Mouse (Mus musculus) E14TG2a.4 (cell line): ENCODE results near the gene Il1rapl1.
A peak's percentile ranks its signal among the peaks of the same experiment; 100 is the strongest.

Source experiments
- H3K27me3 ChIP-seq: 2 replicates; pipeline ENCODE4 v1.6.1; 2014; ENCODE audit warnings: low read length, control low read depth; ENCODE audit not compliant: insufficient read depth
- H3K36me3 ChIP-seq: 2 replicates; pipeline ENCODE4 v1.6.1; 2014; ENCODE audit warnings: low read length, control low read depth; ENCODE audit not compliant: insufficient read depth
- H3K4me1 ChIP-seq: replicated peaks from 2 replicates; pipeline ENCODE4 v1.6.1; 2014; ENCODE audit warnings: low read depth, low read length, control low read depth
- H3K4me3 ChIP-seq: replicated peaks from 2 replicates; pipeline ENCODE4 v1.5.1; 2014; ENCODE audit warnings: mild to moderate bottlenecking, low read length
- H3K9me3 ChIP-seq: 2 replicates; pipeline ENCODE4 v1.6.1; 2014; ENCODE audit warnings: low read length, control low read depth
- CTCF ChIP-seq: conservative IDR thresholded peaks from 2 replicates; pipeline ENCODE4 v1.5.1; 2014; ENCODE audit warnings: low read length
- NANOG ChIP-seq: IDR thresholded peaks from 2 replicates; pipeline ENCODE4 v1.6.1; 2014; ENCODE audit warnings: borderline replicate concordance, low read length, mixed read lengths
- POU5F1 ChIP-seq: IDR thresholded peaks from 2 replicates; pipeline ENCODE4 v1.6.1; 2014; ENCODE audit warnings: low read length, borderline replicate concordance

The Il1rapl1 gene

GRCm38 (mm10) chrX:88115609-88116073 lies at the start of gene Il1rapl1:
Gene Il1rapl1 (minus strand): TSS chrX:88115645.
- Histone ChIP-seq H3K4me3 (no peak within 1 kb of the TSS), H3K9me3 (no peaks in the 10 kb centered on the region), H3K4me1 (peaks cover 19% of the 10 kb centered on the region), H3K36me3 (no peaks in the 10 kb centered on the region), H3K27me3 (peaks cover 9% of the 10 kb centered on the region; the same call in 1 of the 2 replicates)
- TF ChIP-seq POU5F1 (no peak), NANOG (no peak), CTCF (no peak)

- Histone ChIP-seq H3K9me3 (peaks cover 7% of the 10 kb centered on the region; the same call in 1 of the 2 replicates), H3K4me3 (no peak overlapping the region), H3K4me1 (no peaks in the 10 kb centered on the region), H3K27me3 (no peaks in the 10 kb centered on the region), H3K36me3 (no peaks in the 10 kb centered on the region)
- 0 out of 2 replicates have a peak, but pooled peaks have one; percentile 21 for TF ChIP-seq NANOG
- TF ChIP-seq POU5F1 = peak; percentile 76; the same call in 1 of the 2 replicates
- TF ChIP-seq CTCF = no peak
These were observed 42.6 kb upstream of the Il1rapl1 start for GRCm38 (mm10) chrX:88158037-88158436.

- H3K4me3 ChIP-seq = no peak overlapping the region
- no peaks in the 10 kb centered on the region for H3K4me1 ChIP-seq
- TF ChIP-seq CTCF = no peak
- TF ChIP-seq POU5F1 = no peak
- no peak for TF ChIP-seq NANOG
- H3K9me3 ChIP-seq = no peaks in the 10 kb centered on the region
- H3K27me3 ChIP-seq = no peaks in the 10 kb centered on the region
- no peaks in the 10 kb centered on the region for H3K36me3 ChIP-seq
These were observed 10.2 kb upstream of the Il1rapl1 start for GRCm38 (mm10) chrX:88125612-88126011.

- H3K9me3 ChIP-seq = no peaks in the 10 kb centered on the region
- H3K27me3 ChIP-seq = 0 out of 2 replicates have a peak, but pooled peaks cover under 1% of the 10 kb centered on the region
- no peak for TF ChIP-seq NANOG
- H3K36me3 ChIP-seq = no peaks in the 10 kb centered on the region
- H3K4me3 ChIP-seq = no peak overlapping the region
- peaks cover 19% of the 10 kb centered on the region for H3K4me1 ChIP-seq
These were observed 4.6 kb upstream of the Il1rapl1 start for GRCm38 (mm10) chrX:88120070-88120469.

- Histone ChIP-seq H3K9me3 (no peaks in the 10 kb centered on the region), H3K4me3 (no peak overlapping the region), H3K36me3 (no peaks in the 10 kb centered on the region), H3K27me3 (peaks cover 9% of the 10 kb centered on the region; the same call in 1 of the 2 replicates), H3K4me1 (peaks cover 19% of the 10 kb centered on the region)
- TF ChIP-seq NANOG = peak; percentile 84
- no peak for TF ChIP-seq CTCF
These were observed 2.4 kb upstream of the Il1rapl1 start for GRCm38 (mm10) chrX:88117858-88118257.

GRCm38 (mm10) chrX:88116326-88116725 lies 881 bp upstream of the Il1rapl1 start:
- Histone ChIP-seq H3K36me3 (no peaks in the 10 kb centered on the region), H3K9me3 (no peaks in the 10 kb centered on the region), H3K4me1 (peaks cover 19% of the 10 kb centered on the region), H3K4me3 (no peak overlapping the region), H3K27me3 (peaks cover 9% of the 10 kb centered on the region; the same call in 1 of the 2 replicates)
- no peak for TF ChIP-seq CTCF
- TF ChIP-seq NANOG = peak; percentile 18; the same call in 1 of the 2 replicates

GRCm38 (mm10) chrX:88113561-88113960 lies 1.9 kb downstream of the Il1rapl1 start:
- H3K36me3 ChIP-seq = no peaks in the 10 kb centered on the region
- H3K4me3 ChIP-seq = no peak overlapping the region
- TF ChIP-seq NANOG (no peak), CTCF (no peak), POU5F1 (no peak)
- H3K4me1 ChIP-seq = peaks cover 19% of the 10 kb centered on the region
- peaks cover 9% of the 10 kb centered on the region; the same call in 1 of the 2 replicates for H3K27me3 ChIP-seq
- H3K9me3 ChIP-seq = no peaks in the 10 kb centered on the region

- Histone ChIP-seq H3K9me3 (no peaks in the 10 kb centered on the region), H3K27me3 (peaks cover 9% of the 10 kb centered on the region; the same call in 1 of the 2 replicates), H3K4me3 (no peak overlapping the region), H3K36me3 (no peaks in the 10 kb centered on the region), H3K4me1 (peaks cover 12% of the 10 kb centered on the region; the same call in 1 of the 2 replicates)
- TF ChIP-seq POU5F1 (no peak), CTCF (no peak), NANOG (no peak)
These were observed 3.2 kb downstream of the Il1rapl1 start for GRCm38 (mm10) chrX:88112254-88112653.

GRCm38 (mm10) chrX:88109733-88110132 lies 5.7 kb downstream of the Il1rapl1 start:
- no peaks in the 10 kb centered on the region for H3K36me3 ChIP-seq
- H3K4me3 ChIP-seq = no peak overlapping the region
- no peaks in the 10 kb centered on the region for H3K9me3 ChIP-seq
- H3K4me1 ChIP-seq = no peaks in the 10 kb centered on the region
- peaks cover 6% of the 10 kb centered on the region; the same call in 1 of the 2 replicates for H3K27me3 ChIP-seq
- TF ChIP-seq POU5F1 = no peak
- TF ChIP-seq NANOG = no peak
- no peak for TF ChIP-seq CTCF
